Mouse (Mus musculus) kidney, postnatal 0 days (tissue): Measurements from ENCODE around the gene Gtpbp1. TPM values are rescaled to one million over a fixed set of nuclear protein-coding genes. Genes with fewer than 3 reads are reported as not detected.
A peak's percentile ranks its signal among the peaks of the same experiment; 100 is the strongest.

ENCODE experiments used
- ATAC-seq: fragments of 200-750 bp; cut with Nextera tagmentation; replicated peaks from 2 replicates; pipeline ENCODE4 v1.8.0; 2017; ENCODE audit warnings: low read depth, moderate number of reproducible peaks, moderate TSS enrichment, moderate library complexity; ENCODE audit not compliant: low FRiP score
- DNase-seq: peaks from one replicate; pipeline ENCODE4 v3.0.0-alpha.2; 2016; ENCODE audit warnings: low spot score
- H3K27ac ChIP-seq: fragments of 300-500 bp; sonication (generic); 2 replicates; pipeline ENCODE4 v1.5.1; 2014; ENCODE audit warnings: mild to moderate bottlenecking
- H3K27me3 ChIP-seq: fragments of 300-500 bp; sonication (generic); 2 replicates; pipeline ENCODE4 v1.6.1; 2014; ENCODE audit warnings: low read length, mixed read lengths; ENCODE audit not compliant: insufficient read depth
- H3K36me3 ChIP-seq: fragments of 300-500 bp; sonication (generic); 2 replicates; pipeline ENCODE4 v1.6.1; 2014; ENCODE audit warnings: low read length, mixed read lengths; ENCODE audit not compliant: insufficient read depth
- H3K4me1 ChIP-seq: fragments of 300-500 bp; sonication (generic); replicated peaks from 2 replicates; pipeline ENCODE4 v1.6.1; 2014; ENCODE audit warnings: antibody characterized with exemption, low read length, mixed read lengths; ENCODE audit not compliant: insufficient read depth
- H3K4me2 ChIP-seq: fragments of 300-500 bp; sonication (generic); 2 replicates; pipeline ENCODE4 v1.6.1; 2014; ENCODE audit warnings: mild to moderate bottlenecking, low read length, moderate library complexity, mixed read lengths
- H3K4me3 ChIP-seq: fragments of 300-500 bp; sonication (generic); replicated peaks from 2 replicates; pipeline ENCODE4 v1.5.1; 2014; ENCODE audit warnings: low read depth, low read length
- H3K9ac ChIP-seq: fragments of 300-500 bp; sonication (generic); 2 replicates; pipeline ENCODE4 v1.6.1; 2014; ENCODE audit warnings: low read depth, low read length
- H3K9me3 ChIP-seq: fragments of 300-500 bp; sonication (generic); replicated peaks from 2 replicates; pipeline ENCODE4 v1.6.1; 2016; ENCODE audit warnings: low read length, inconsistent platforms, mixed read lengths
- CTCF ChIP-seq: IDR thresholded peaks from 2 replicates; pipeline ENCODE4 v1.5.1; 2016; ENCODE audit warnings: antibody characterized with exemption, low read depth, mild to moderate bottlenecking, moderate library complexity
- WGBS: fragments of 180-500 bp; shearing (Covaris S2); extraction: QIAGEN DNeasy Blood & Tissue Kit; methylation state at CpG from one replicate; pipeline ENCODE4 v1.1.7; 2014; 5-methylcytosine and 5-hydroxymethylcytosine counted together
- polyA plus RNA-seq: library from polyadenylated mRNA; unstranded; fragments of >200 nt; fragmentation: Nextera tagmentation; extraction: Ambion mirVana; gene quantifications from 2 replicates; pipeline ENCODE4 v1.2.1, GENCODE M21; 2015

Gene Gtpbp1
- polyA plus RNA-seq, 1 experiment from 2014 or later: 24.3 TPM

GRCm38 (mm10) chr15:79695516-79695915 is 4.9 kb downstream of the Gtpbp1 start:
- Histone ChIP-seq H3K4me2 (no peak overlapping the region), H3K27ac (no peak overlapping the region), H3K4me1 (peaks cover 21% of the 10 kb centered on the region; the same call in 1 of the 2 replicates), H3K36me3 (0 out of 2 replicates have a peak, but pooled peaks cover 3% of the 10 kb centered on the region), H3K9ac (no peak overlapping the region), H3K4me3 (no peak overlapping the region), H3K27me3 (no peaks in the 10 kb centered on the region), H3K9me3 (no peaks in the 10 kb centered on the region)
- 47% methylated on average over 3 of the region's 3 CpGs for WGBS
- no peak for TF ChIP-seq CTCF
- DNase-seq (no peak), ATAC-seq (no peak)

GRCm38 (mm10) chr15:79696508-79696907 is 5.9 kb downstream of the Gtpbp1 start:
- no peak overlapping the region for H3K4me3 ChIP-seq
- peak overlapping the region; percentile 15; the same call in 1 of the 2 replicates for H3K27ac ChIP-seq
- H3K27me3 ChIP-seq: no peaks in the 10 kb centered on the region
- no peak for DNase-seq
- 55% methylated on average over 2 of the region's 2 CpGs for WGBS
- H3K4me1 ChIP-seq: peaks cover 21% of the 10 kb centered on the region; the same call in 1 of the 2 replicates
- 0 out of 2 replicates have a peak, but pooled peaks cover 3% of the 10 kb centered on the region for H3K36me3 ChIP-seq
- H3K9me3 ChIP-seq: no peaks in the 10 kb centered on the region
- ATAC-seq: no peak
- no peak overlapping the region for H3K9ac ChIP-seq
- TF ChIP-seq CTCF: no peak
- no peak overlapping the region for H3K4me2 ChIP-seq

GRCm38 (mm10) chr15:79697011-79697410 is 6.4 kb downstream of the Gtpbp1 start:
- Histone ChIP-seq H3K27ac (peak overlapping the region; percentile 15; the same call in 1 of the 2 replicates), H3K4me3 (no peak overlapping the region), H3K27me3 (no peaks in the 10 kb centered on the region), H3K4me1 (peaks cover 18% of the 10 kb centered on the region; the same call in 1 of the 2 replicates), H3K9me3 (no peaks in the 10 kb centered on the region), H3K36me3 (0 out of 2 replicates have a peak, but pooled peaks cover 3% of the 10 kb centered on the region), H3K4me2 (no peak overlapping the region), H3K9ac (no peak overlapping the region)
- no peak for TF ChIP-seq CTCF
- ATAC-seq (peak; percentile 71), DNase-seq (no peak)
- WGBS: 60% methylated on average over 6 of the region's 6 CpGs

- DNase-seq: no peak
- H3K4me2 ChIP-seq: no peak overlapping the region
- H3K36me3 ChIP-seq: 0 out of 2 replicates have a peak, but pooled peaks cover 3% of the 10 kb centered on the region
- no peak overlapping the region for H3K4me3 ChIP-seq
- no peak overlapping the region for H3K27ac ChIP-seq
- TF ChIP-seq CTCF: no peak
- H3K27me3 ChIP-seq: no peaks in the 10 kb centered on the region
- no peaks in the 10 kb centered on the region for H3K9me3 ChIP-seq
- 51% methylated on average over 9 of the region's 9 CpGs for WGBS
- peaks cover 13% of the 10 kb centered on the region; the same call in 1 of the 2 replicates for H3K4me1 ChIP-seq
- H3K9ac ChIP-seq: no peak overlapping the region
- ATAC-seq: peak; percentile 59; the same call in 1 of the 2 replicates
Observed at GRCm38 (mm10) chr15:79697558-79698187, 7.0 kb downstream of the Gtpbp1 start.

GRCm38 (mm10) chr15:79706603-79707214 is 16.1 kb downstream of the Gtpbp1 start:
- peaks cover 27% of the 10 kb centered on the region for H3K36me3 ChIP-seq
- H3K4me1 ChIP-seq: no peaks in the 10 kb centered on the region
- H3K4me2 ChIP-seq: no peak overlapping the region
- ATAC-seq: no peak
- H3K4me3 ChIP-seq: no peak overlapping the region
- 72% methylated on average over 17 of the region's 17 CpGs for WGBS
- H3K9ac ChIP-seq: no peak overlapping the region
- no peaks in the 10 kb centered on the region for H3K27me3 ChIP-seq
- no peak overlapping the region for H3K27ac ChIP-seq
- TF ChIP-seq CTCF: no peak
- no peaks in the 10 kb centered on the region for H3K9me3 ChIP-seq
- no peak for DNase-seq

- H3K4me1 ChIP-seq: no peaks in the 10 kb centered on the region
- no peak overlapping the region for H3K4me3 ChIP-seq
- DNase-seq (no peak), ATAC-seq (no peak)
- no peak overlapping the region for H3K4me2 ChIP-seq
- no peak overlapping the region for H3K27ac ChIP-seq
- 90% methylated on average over 5 of the region's 5 CpGs for WGBS
- no peak for TF ChIP-seq CTCF
- H3K9me3 ChIP-seq: no peaks in the 10 kb centered on the region
- no peak overlapping the region for H3K9ac ChIP-seq
- H3K36me3 ChIP-seq: peaks cover 41% of the 10 kb centered on the region
- no peaks in the 10 kb centered on the region for H3K27me3 ChIP-seq
Observed at GRCm38 (mm10) chr15:79708229-79708822, 17.7 kb downstream of the Gtpbp1 start.
